Mouse (Mus musculus) midbrain, embryonic 13.5 days (tissue): ENCODE results near the gene Acad8. TPM values are rescaled to one million over a fixed set of nuclear protein-coding genes. Genes with fewer than 3 reads are reported as not detected.

ENCODE experiments used
- ATAC-seq: fragments of 200-750 bp; cut with Nextera tagmentation; 2 replicates; pipeline ENCODE4 v1.8.0; 2017; ENCODE audit warnings: mild to moderate bottlenecking, moderate TSS enrichment, moderate library complexity
- H3K27ac ChIP-seq: fragments of 300-500 bp; sonication (generic); 2 replicates; pipeline ENCODE4 v1.5.1; 2015; ENCODE audit warnings: inconsistent platforms, mild to moderate bottlenecking, moderate library complexity
- H3K27me3 ChIP-seq: fragments of 300-500 bp; sonication (generic); 2 replicates; pipeline ENCODE4 v1.6.1; 2015; ENCODE audit warnings: mild to moderate bottlenecking, inconsistent platforms
- H3K36me3 ChIP-seq: fragments of 300-500 bp; sonication (generic); 2 replicates; pipeline ENCODE4 v1.6.1; 2015; ENCODE audit warnings: mild to moderate bottlenecking, inconsistent platforms
- H3K4me1 ChIP-seq: fragments of 300-500 bp; sonication (generic); replicated peaks from 2 replicates; pipeline ENCODE4 v1.6.1; 2015; ENCODE audit warnings: inconsistent platforms
- H3K4me2 ChIP-seq: fragments of 300-500 bp; sonication (generic); replicated peaks from 2 replicates; pipeline ENCODE4 v1.6.1; 2015; ENCODE audit warnings: moderate library complexity, mild to moderate bottlenecking, inconsistent platforms
- H3K4me3 ChIP-seq: fragments of 300-500 bp; sonication (generic); replicated peaks from 2 replicates; pipeline ENCODE4 v1.5.1; 2015; ENCODE audit warnings: mild to moderate bottlenecking, inconsistent platforms
- H3K9ac ChIP-seq: fragments of 300-500 bp; sonication (generic); replicated peaks from 2 replicates; pipeline ENCODE4 v1.6.1; 2015; ENCODE audit warnings: mild to moderate bottlenecking, inconsistent platforms
- H3K9me3 ChIP-seq: fragments of 300-500 bp; sonication (generic); 2 replicates; pipeline ENCODE4 v1.6.1; 2016; ENCODE audit warnings: mild to moderate bottlenecking, inconsistent platforms
- WGBS: fragments of 180-500 bp; shearing (Covaris S2); methylation state at CpG from one replicate; pipeline ENCODE4 v1.1.7; 2015; 5-methylcytosine and 5-hydroxymethylcytosine counted together
- polyA plus RNA-seq: library from polyadenylated mRNA; unstranded; fragments of >200 nt; fragmentation: Nextera tagmentation; extraction: Ambion mirVana; gene quantifications from 2 replicates; pipeline ENCODE4 v1.2.1, GENCODE M21; 2015

Gene Acad8
- polyA plus RNA-seq, 1 experiment from 2014 or later, result 35.7 TPM

DNA sequence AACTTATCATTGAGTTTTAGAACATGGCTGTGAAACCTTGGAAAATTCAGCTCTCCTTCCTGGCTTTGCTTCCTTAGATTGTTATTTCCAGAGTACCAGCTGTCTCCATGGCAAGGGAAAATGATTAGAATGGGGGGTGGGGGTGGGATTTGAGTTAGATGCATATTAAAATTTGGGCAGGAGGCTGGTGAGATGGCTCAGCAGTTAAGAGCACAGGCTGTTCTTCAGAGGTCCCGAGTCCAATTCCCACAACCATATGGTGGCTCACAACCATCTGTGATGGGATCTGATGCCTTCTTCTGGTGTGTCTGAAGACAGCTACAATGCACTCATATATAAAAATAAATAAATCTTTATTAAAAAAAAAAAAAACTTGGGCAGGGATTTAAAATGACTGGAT, 6.6 kb upstream of the Acad8 start:
- H3K27me3 ChIP-seq, result no peaks in the 10 kb centered on the region
- H3K9me3 ChIP-seq, result no peaks in the 10 kb centered on the region
- H3K36me3 ChIP-seq, result peaks cover 81% of the 10 kb centered on the region
- no peak for ATAC-seq
- H3K27ac ChIP-seq, result no peak overlapping the region
- WGBS, result 81% methylated on average over 1 of the region's 1 CpGs
- H3K4me2 ChIP-seq, result no peak overlapping the region
- H3K9ac ChIP-seq, result no peak overlapping the region
- no peak overlapping the region for H3K4me3 ChIP-seq
- peaks cover 10% of the 10 kb centered on the region for H3K4me1 ChIP-seq

GRCm38 (mm10) chr9:27005231-27005630, 5.9 kb upstream of the Acad8 start:
- Histone ChIP-seq H3K4me1 (peaks cover 17% of the 10 kb centered on the region), H3K4me2 (no peak overlapping the region), H3K27ac (0 out of 2 replicates have a peak overlapping the region, but pooled peaks have one; percentile 2), H3K27me3 (no peaks in the 10 kb centered on the region), H3K4me3 (no peak overlapping the region), H3K9ac (no peak overlapping the region), H3K36me3 (peaks cover 75% of the 10 kb centered on the region), H3K9me3 (no peaks in the 10 kb centered on the region)
- no peak for ATAC-seq
- WGBS, result 80% methylated on average over 3 of the region's 3 CpGs

GRCm38 (mm10) chr9:26998669-26999460, 501 bp downstream of the Acad8 start:
- Histone ChIP-seq H3K27ac (peak overlapping the region; percentile 45), H3K9me3 (no peaks in the 10 kb centered on the region), H3K27me3 (no peaks in the 10 kb centered on the region), H3K36me3 (peaks cover 13% of the 10 kb centered on the region), H3K4me3 (peak overlapping the region; percentile 67), H3K9ac (peak overlapping the region; percentile 84), H3K4me2 (peak overlapping the region; percentile 76), H3K4me1 (peaks cover 29% of the 10 kb centered on the region)
- peak; percentile 81; the same call in 1 of the 2 replicates for ATAC-seq
- 4% methylated on average over 29 of the region's 29 CpGs for WGBS

- no peak overlapping the region for H3K27ac ChIP-seq
- no peak for ATAC-seq
- H3K4me2 ChIP-seq, result no peak overlapping the region
- H3K4me3 ChIP-seq, result no peak overlapping the region
- H3K36me3 ChIP-seq, result no peaks in the 10 kb centered on the region
- no peaks in the 10 kb centered on the region for H3K9me3 ChIP-seq
- 97% methylated on average over 2 of the region's 2 CpGs for WGBS
- H3K9ac ChIP-seq, result no peak overlapping the region
- no peaks in the 10 kb centered on the region for H3K27me3 ChIP-seq
- H3K4me1 ChIP-seq, result peaks cover 29% of the 10 kb centered on the region
These were observed 1.9 kb downstream of the Acad8 start for GRCm38 (mm10) chr9:26997501-26997900.

- Histone ChIP-seq H3K36me3 (no peaks in the 10 kb centered on the region), H3K9me3 (no peaks in the 10 kb centered on the region), H3K9ac (no peak overlapping the region), H3K4me2 (no peak overlapping the region), H3K27me3 (no peaks in the 10 kb centered on the region), H3K4me3 (no peak overlapping the region), H3K27ac (no peak overlapping the region), H3K4me1 (peaks cover 29% of the 10 kb centered on the region)
- WGBS, result 94% methylated on average over 3 of the region's 3 CpGs
- ATAC-seq, result no peak
These were observed 2.3 kb downstream of the Acad8 start for GRCm38 (mm10) chr9:26997062-26997461.

DNA sequence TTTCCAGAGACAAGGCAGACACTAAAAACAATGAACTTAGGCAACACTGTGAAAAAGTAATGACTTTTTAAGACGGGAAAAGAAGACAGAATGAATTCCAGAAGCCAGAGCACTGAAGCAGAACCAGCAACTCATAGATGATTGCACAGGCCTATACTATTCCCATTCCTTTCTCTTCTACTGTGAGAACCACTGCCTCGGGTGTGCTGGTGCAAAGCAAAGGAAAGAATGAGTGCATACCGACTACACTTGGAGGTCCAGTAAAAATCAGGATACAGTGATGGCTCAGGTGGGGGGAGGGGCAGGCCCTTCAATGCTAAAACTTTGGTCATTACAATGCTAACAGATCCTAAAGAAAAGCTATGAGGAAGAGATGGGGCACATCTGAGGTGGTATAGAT, 5.5 kb downstream of the Acad8 start:
- H3K4me3 ChIP-seq, result no peak overlapping the region
- H3K36me3 ChIP-seq, result peaks cover 30% of the 10 kb centered on the region
- no peak overlapping the region for H3K27ac ChIP-seq
- no peak overlapping the region for H3K4me2 ChIP-seq
- H3K9ac ChIP-seq, result no peak overlapping the region
- H3K9me3 ChIP-seq, result no peaks in the 10 kb centered on the region
- ATAC-seq, result no peak
- H3K27me3 ChIP-seq, result no peaks in the 10 kb centered on the region
- H3K4me1 ChIP-seq, result peaks cover 7% of the 10 kb centered on the region
- 75% methylated on average over 3 of the region's 3 CpGs for WGBS

GRCm38 (mm10) chr9:26993118-26993517, 6.2 kb downstream of the Acad8 start:
- no peak for ATAC-seq
- no peaks in the 10 kb centered on the region for H3K27me3 ChIP-seq
- H3K27ac ChIP-seq, result no peak overlapping the region
- H3K9ac ChIP-seq, result no peak overlapping the region
- peaks cover 1% of the 10 kb centered on the region; the same call in 1 of the 2 replicates for H3K4me1 ChIP-seq
- peaks cover 36% of the 10 kb centered on the region for H3K36me3 ChIP-seq
- 98% methylated on average over 10 of the region's 10 CpGs for WGBS
- H3K4me2 ChIP-seq, result no peak overlapping the region
- no peak overlapping the region for H3K4me3 ChIP-seq
- H3K9me3 ChIP-seq, result no peaks in the 10 kb centered on the region

GRCm38 (mm10) chr9:26990181-26990580, 9.2 kb downstream of the Acad8 start:
- Histone ChIP-seq H3K4me2 (no peak overlapping the region), H3K27me3 (no peaks in the 10 kb centered on the region), H3K9ac (no peak overlapping the region), H3K4me3 (no peak overlapping the region), H3K27ac (no peak overlapping the region), H3K9me3 (no peaks in the 10 kb centered on the region), H3K4me1 (no peaks in the 10 kb centered on the region), H3K36me3 (peaks cover 53% of the 10 kb centered on the region)
- 92% methylated on average over 4 of the region's 4 CpGs for WGBS
- ATAC-seq, result no peak

DNA sequence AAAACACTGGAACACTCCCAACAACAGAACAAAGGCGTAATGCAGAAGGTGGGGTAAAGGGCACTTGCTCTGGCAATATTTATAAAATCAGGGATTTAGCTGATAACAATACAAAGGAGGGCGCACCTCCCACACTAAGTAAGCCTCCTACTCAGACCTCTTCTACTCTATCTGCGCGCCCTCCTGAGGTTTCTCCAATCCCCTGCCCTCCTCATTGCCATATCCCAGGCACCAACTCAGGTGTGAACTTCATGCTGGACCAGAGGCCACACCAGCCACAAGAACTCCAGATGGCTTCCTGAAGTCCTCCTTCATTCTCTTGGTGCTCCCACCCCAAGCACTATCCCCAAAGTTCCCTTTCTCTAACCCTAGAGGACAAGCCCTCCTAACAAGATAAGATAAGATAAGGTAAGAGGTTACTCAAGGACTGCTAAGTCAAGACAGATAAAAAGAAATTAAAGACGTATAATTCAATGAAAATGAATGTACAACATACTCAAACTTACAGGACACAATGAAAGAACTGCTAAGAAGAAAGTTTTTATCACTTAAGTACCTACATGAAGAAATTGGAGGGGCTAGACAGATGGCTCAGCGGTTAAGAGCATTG, 13.6 kb downstream of the Acad8 start:
- Histone ChIP-seq H3K4me1 (no peaks in the 10 kb centered on the region), H3K4me3 (no peak overlapping the region), H3K27me3 (no peaks in the 10 kb centered on the region), H3K36me3 (peaks cover 59% of the 10 kb centered on the region), H3K9ac (no peak overlapping the region), H3K27ac (no peak overlapping the region), H3K4me2 (no peak overlapping the region), H3K9me3 (no peaks in the 10 kb centered on the region)
- 98% methylated on average over 6 of the region's 6 CpGs for WGBS
- no peak for ATAC-seq

GRCm38 (mm10) chr9:26985090-26985613, 14.2 kb downstream of the Acad8 start:
- Histone ChIP-seq H3K27ac (no peak overlapping the region), H3K36me3 (peaks cover 58% of the 10 kb centered on the region), H3K27me3 (no peaks in the 10 kb centered on the region), H3K9ac (no peak overlapping the region), H3K4me3 (no peak overlapping the region), H3K4me2 (no peak overlapping the region), H3K9me3 (no peaks in the 10 kb centered on the region), H3K4me1 (no peaks in the 10 kb centered on the region)
- no peak for ATAC-seq
- WGBS, result 88% methylated on average over 2 of the region's 2 CpGs

GRCm38 (mm10) chr9:26978776-26979175, 20.6 kb downstream of the Acad8 start:
- no peak overlapping the region for H3K4me3 ChIP-seq
- H3K4me2 ChIP-seq, result no peak overlapping the region
- H3K27me3 ChIP-seq, result no peaks in the 10 kb centered on the region
- H3K4me1 ChIP-seq, result no peaks in the 10 kb centered on the region
- no peak for ATAC-seq
- 89% methylated on average over 3 of the region's 3 CpGs for WGBS
- no peaks in the 10 kb centered on the region for H3K9me3 ChIP-seq
- H3K27ac ChIP-seq, result no peak overlapping the region
- H3K9ac ChIP-seq, result no peak overlapping the region
- peaks cover 61% of the 10 kb centered on the region for H3K36me3 ChIP-seq

DNA sequence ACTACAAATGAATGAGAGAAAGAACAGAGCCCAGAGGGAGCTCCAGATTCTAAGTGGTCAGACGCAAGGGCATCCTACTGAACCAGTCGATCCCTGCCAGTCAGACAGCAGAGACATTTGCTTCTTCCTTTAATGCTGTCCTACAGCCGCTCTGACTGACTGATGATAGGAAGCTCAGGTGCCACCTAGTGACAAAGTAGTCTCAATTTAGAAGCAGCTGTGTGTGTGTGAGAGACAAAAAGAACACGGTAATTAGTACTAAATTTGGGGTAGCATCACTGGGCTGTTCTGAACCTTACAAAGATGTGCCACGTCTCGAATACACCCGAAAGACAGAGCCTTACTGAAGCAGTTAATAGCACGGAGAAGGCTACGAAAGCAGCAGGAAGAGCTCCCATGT, 21.6 kb downstream of the Acad8 start:
- H3K9me3 ChIP-seq, result no peaks in the 10 kb centered on the region
- no peak for ATAC-seq
- peaks cover 64% of the 10 kb centered on the region for H3K36me3 ChIP-seq
- 90% methylated on average over 9 of the region's 9 CpGs for WGBS
- no peaks in the 10 kb centered on the region for H3K4me1 ChIP-seq
- H3K27me3 ChIP-seq, result no peaks in the 10 kb centered on the region
- H3K9ac ChIP-seq, result no peak overlapping the region
- H3K4me3 ChIP-seq, result no peak overlapping the region
- H3K4me2 ChIP-seq, result no peak overlapping the region
- no peak overlapping the region for H3K27ac ChIP-seq
